Mouse (Mus musculus): Measurements from ENCODE around the gene Fundc2. TPM values are rescaled to one million over a fixed set of nuclear protein-coding genes. Genes with fewer than 3 reads are reported as not detected.

Fundc2 gene
- polyA plus RNA-seq, 1 experiment from 2014 or later = 29.4 TPM

Other genes starting within 250 kb of the Fundc2 start
- gene Smim9, start 218.6 kb upstream of the Fundc2 start, polyA plus RNA-seq (2016; fragmentation: Nextera tagmentation; extraction: Ambion mirVana) = not detected in 2 replicates
- 0.69 and 0.74 TPM in 2 replicates for gene F8, start 216 bp downstream of the Fundc2 start, polyA plus RNA-seq (2016; fragmentation: Nextera tagmentation; extraction: Ambion mirVana)
- gene Cmc4, start 34.2 kb downstream of the Fundc2 start, polyA plus RNA-seq (2016; fragmentation: Nextera tagmentation; extraction: Ambion mirVana) = 14.7 and 15.9 TPM in 2 replicates
- 9.1 and 9.3 TPM in 2 replicates for gene Mtcp1, start 34.2 kb downstream of the Fundc2 start, polyA plus RNA-seq (2016; fragmentation: Nextera tagmentation; extraction: Ambion mirVana)
- 75.7 and 84.5 TPM in 2 replicates for gene Brcc3, start 34.2 kb downstream of the Fundc2 start, polyA plus RNA-seq (2016; fragmentation: Nextera tagmentation; extraction: Ambion mirVana)
- 200 and 201 TPM in 2 replicates for gene Vbp1, start 131.9 kb downstream of the Fundc2 start, polyA plus RNA-seq (2016; fragmentation: Nextera tagmentation; extraction: Ambion mirVana)
- 10.2 and 11.7 TPM in 2 replicates for gene Rab39b, start 195.8 kb downstream of the Fundc2 start, polyA plus RNA-seq (2016; fragmentation: Nextera tagmentation; extraction: Ambion mirVana)